Mouse (Mus musculus) retina, embryonic 14.5 days (tissue): ENCODE measurements at regions not wholly inside any gene's neighbourhood (a gene's known extent, or its start where the extent isn't known, plus 50 kb on each side); places are given as distances from the start of the nearest gene placed in this dataset.

Experiments
- DNase-seq: peaks from one replicate; pipeline ENCODE4 v3.0.0-alpha.2; 2015; ENCODE audit warnings: low spot score

DNA sequence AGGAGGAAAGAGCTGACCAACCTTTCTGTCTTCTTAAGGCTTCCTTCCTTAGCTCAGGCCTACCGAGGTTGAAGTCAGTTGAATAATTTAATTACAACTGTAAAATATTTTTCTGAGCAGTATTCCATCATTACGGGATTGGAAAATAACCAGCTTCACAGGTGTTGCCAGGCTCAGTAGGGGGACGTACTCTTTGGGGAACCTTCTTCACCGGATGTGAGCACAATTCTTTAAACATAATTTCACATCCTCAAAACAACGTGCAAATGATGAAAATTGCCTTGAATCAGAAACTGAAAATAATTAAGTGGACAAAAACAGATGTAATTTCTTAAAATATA lies 515.9 kb downstream of the Tns3 start:
- no peak for DNase-seq

DNA sequence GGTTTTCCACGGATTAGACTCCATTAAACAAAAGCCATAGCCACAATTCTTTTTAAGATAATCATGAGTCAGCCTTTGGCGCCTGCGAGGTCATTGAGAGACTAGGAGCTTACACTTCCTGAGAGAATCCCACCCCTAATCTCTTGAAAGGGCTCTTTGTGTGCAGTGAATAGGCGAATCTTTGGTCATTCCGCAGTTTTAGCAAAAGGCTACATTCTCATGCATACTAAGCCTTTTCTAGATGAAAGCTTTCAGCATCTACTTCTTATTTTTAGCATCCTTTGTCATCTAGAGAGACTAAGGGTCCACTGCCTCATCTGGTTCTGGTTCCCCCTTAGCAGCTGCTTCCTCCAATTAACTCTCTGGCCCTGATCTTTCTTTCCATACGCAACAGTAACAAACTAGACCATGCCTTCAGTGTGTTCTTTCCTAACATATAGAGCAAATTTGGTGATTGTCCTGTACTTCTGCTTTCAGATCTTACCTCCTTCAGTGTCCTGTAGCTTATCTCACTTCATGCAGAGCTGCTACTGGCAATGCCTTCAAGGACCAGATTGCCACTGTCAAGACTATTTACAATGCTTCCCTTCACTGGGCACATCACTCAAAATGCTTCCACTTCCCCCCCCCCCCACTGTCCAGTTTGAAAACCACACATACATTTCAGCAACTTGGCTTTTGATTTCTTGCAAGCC lies 516.4 kb downstream of the Tns3 start:
- DNase-seq: peak; percentile 2

DNA sequence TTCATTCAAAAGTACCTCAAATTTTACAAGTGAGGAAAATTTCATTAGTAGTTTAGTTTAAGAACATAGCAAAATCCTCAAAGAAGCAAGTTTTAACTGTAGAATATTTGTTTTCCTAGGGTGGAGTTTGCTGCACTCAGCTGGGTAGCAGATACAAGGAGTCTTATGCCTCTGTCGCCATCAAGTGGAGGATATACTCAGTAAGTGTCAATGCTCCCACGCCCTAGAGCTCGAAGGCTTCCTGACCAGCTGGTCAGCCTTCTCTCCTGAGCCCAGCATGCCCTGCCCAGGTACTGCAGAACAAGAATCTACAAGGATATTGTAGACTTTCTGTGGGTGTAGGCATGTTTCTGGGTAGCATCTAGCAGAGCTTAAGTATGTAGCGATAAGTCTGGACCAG lies 527.0 kb downstream of the Tns3 start:
- DNase-seq: peak; percentile 46

DNA sequence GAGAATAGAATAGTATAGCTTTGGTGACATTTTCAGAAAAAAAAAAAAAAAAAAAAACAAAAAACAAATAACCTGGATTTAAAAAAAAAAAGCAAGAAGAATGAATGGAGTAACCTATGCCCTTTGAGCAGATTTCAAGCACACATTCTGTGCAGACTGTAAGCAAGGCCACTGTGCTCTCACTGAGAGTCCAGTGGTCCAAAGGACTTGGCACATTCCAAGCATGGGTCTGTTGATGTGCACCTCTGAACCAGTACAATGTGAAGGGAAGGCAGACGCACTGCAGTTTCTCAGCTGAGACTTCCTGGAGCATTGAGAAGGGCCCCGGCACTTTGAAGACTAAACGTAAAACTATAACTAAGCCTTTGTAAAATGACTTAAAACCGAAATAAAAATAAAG lies 527.7 kb downstream of the Tns3 start:
- DNase-seq: no peak

DNA sequence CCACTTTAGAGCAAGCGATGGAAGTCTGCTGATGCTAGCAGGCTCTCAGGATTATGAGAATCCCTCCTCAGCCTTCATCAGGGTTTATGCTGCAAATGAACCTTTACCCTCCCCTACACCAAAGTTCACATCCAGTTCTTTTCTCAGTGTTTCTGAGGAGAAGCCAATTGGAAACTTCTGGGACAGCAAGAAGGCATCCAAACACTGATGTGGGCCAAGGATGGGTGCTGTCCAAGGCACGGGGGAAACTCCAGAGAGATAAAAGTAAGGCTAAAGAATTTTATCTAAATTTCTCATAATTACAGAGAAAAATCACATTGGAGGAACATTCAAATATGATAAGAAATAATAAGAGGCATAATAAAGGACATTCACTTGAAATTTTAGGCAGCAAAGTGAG lies 555.0 kb downstream of the Tns3 start:
- DNase-seq: no peak

DNA sequence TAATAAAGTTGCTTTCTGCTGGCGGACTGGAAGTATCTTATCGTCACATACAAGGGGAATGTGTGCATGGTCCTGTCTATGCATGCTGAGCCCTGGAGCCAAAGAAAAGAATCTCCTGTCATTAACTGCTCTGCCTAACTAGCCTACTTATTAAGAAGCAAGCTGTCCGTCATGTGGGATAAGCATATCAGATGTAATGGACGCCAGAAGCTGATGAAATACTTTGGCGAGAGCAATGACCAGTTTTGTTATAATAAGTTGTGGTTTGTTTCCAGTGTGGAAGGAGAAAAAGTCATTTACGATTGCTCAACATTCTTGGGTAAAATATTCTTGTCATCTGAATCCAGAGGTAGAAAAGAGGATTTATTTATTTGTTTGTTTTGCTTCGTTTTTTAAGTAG lies 563.2 kb downstream of the Tns3 start:
- DNase-seq: no peak

DNA sequence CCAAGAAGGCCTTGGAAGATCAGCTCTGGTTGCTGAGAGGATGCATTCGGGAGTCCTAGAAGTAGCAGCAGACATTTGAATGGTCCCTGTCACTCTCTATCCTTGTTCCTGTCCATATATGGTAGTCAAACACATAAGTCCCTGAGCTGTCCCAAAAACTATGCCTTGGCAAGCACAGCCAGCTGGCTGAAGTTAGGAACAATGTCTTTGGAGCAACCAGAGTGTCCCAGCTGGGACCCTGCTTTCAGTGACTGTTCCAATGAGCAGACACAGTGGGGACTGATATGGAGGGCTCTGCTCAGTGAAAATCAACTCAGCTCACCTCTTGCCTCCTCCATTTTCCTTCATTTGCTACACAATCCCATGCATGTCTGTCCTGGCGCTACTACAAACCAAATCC lies 580.0 kb downstream of the Tns3 start:
- no peak for DNase-seq

DNA sequence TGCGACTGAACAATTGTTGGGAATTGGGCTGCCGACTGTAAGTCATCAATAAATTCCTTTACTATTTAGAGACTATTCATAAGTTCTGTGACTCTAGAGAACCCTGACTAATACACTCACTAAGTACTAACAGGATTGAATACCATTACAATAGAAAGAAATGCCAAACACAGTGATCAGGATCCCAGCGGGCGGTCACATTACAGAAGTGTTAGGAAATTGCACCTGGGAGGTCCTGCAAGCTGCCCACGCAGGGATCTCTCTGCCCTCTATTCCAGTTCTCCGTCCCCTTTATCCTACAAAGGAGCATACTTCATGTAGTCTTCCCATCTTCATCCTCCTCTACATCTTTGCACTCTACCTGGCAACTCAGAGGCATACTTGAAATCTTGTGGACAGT lies 581.5 kb downstream of the Tns3 start:
- DNase-seq: no peak

DNA sequence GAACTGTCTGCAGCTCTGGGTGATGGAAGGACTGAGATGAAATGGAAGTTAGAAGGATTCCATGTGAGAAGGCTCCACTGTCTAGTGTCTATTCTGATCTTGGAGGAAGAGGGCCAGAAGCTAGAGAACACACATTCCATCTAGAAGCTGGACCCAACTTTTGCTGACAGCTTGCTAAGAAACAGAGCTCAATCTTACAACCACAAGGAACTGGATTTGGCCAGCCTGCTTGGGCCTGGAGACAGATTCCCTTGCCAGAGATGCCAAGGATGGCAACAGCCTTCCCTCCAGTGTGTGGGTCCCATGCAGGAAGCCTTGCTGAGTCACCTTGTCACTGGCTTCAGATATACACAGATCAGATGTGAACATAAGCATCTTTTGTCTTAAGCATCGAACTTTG lies 591.0 kb downstream of the Tns3 start:
- DNase-seq: no peak

DNA sequence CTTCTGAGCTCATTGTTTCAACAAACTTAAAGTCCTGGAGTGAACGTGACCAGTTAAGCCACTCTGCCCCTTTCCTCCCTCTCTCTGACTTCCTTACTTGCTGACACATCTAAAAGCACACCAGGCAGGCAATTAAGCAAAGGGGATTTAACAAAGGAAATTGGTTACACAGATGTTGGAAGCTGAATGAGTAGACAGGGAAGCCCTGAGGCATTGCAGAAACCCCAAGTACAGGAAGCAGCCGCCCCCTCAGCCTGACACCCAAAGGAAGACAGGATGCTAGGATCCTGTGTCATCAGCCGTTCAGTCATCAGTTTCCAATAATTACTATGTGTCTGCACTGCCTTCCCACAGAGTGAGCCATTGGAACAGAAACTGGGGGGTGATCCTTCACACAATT lies 595.5 kb downstream of the Tns3 start:
- DNase-seq: no peak

DNA sequence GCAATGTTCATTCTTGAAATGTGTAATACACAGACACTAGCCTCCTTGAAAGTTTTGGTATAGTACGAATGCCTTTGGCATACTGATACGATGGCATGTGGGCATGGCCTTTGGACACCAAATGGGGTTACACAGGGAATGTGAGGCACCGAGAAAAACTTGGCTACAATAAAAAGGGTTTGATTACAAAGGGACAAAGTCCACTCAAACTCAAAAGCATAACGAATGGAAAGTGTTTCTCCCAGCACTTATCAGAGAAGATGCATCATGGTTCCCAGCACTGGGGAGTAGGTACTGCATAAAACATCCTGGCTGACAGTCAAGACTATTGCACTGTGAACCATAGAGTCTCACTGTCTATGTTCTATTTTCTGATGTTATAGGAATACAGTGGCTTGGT lies 597.0 kb downstream of the Tns3 start:
- no peak for DNase-seq

DNA sequence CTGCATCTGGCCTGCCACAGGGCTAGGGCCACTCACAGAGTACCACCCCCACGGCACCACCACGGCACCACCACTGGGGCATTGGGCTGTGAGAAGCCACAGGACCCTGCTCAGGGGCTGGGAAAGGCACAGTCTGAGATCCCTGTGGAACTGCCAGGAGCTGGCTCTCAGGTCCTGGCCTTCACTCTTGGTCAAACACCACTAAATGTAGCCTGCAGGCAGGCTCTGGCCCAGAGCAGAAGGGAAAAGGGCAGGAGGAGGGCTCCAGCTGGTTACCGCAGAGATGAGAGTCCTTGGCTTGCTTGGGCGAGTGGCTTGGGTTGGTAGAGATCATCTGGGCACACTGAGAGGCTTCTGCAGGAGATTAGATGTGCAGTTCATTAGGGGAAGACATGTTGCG lies 598.5 kb downstream of the Tns3 start:
- no peak for DNase-seq

DNA sequence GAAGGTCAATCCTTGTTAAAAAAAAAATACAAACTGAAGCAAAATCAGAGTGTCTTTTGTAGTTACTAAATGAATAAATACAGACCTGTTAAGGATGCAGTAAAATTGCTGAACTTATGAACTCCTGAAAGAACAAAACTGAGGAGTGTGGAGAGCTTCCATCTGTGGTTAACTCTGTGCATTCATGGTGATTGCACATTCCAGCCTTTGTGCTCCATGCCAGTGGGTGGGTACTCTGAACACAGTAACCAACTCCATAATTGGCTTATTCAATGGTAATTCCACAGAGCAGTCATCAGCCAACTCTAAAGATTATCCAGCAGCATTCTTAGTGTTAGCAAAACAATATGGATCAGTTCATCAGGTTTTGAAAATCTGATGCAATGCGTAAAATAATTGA lies 599.2 kb downstream of the Tns3 start:
- DNase-seq: no peak

DNA sequence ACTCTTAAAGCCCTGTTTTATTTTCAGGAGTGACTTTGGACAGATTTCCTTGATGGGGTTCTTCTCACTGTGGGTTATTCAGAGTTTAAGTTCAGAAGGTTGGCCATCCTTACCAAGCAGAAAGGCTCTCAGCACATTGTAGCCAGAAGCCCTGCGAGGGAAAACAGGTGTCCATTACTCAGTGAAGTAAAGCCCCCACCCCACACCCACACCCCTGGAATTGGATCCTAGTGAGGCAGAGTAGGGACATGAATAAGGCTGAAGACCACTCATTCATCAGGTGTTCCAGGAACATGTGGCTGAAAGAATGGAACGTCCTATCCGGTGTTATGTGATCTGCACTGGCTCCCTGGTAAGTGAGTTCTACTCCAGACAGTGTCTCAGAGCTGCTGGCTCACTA lies 602.3 kb downstream of the Tns3 start:
- no peak for DNase-seq

DNA sequence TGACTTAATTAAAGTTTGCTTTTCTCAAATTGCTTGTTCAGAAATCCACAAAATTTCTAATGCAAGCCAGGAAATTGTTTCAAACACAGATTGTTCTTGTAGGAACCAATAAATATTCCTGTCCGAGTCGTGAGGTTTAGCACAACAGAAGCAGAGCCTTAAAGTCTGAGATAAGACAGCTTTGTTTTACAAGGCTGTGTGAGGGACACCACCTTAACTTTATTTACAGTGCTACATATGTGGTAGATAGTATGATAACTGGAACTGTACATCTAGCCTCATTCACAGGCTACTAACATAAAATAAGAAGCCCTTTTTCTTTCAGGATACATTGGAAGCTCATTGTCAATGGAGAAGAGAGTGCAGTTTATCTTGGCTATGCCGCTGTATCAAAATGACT lies 602.8 kb downstream of the Tns3 start:
- no peak for DNase-seq

DNA sequence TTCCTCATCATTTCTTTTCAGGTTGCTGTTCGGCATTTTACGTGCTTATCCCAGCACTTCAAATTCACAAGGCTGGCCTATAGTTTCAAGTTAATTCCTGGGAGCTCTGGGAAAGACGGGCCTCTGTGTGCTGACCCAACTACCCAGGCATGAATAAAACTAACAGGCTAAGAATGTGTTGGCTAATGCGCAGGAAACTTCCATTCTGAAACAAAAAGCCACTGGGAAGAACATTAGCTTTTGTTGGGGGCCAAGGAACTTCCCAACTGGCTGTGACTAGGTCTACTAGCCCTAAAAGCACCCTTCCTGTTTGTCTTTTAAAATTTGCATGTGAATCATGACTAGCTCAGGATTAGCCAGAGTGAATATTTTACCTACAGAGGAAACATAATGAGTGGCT lies 612.8 kb downstream of the Tns3 start:
- no peak for DNase-seq

DNA sequence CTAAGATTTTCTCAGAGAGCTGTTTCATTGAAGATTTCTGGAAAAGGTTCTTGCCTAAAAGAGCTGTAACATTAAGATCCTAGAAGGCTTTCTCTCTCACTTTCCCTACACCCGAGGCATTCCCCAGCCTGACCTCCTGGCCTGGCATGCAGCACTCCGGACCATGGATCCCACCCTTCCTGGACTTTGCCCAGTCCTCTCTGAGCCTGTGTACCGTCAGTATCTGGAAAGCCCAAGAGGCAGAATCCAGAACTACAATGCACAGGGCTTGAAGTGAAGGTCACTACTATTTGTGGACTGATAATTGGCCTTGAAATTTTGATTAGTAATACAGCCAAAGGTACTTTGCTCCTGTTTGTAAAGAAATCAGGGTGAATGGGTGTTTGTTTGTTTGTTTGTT lies 619.2 kb downstream of the Tns3 start:
- DNase-seq: no peak

DNA sequence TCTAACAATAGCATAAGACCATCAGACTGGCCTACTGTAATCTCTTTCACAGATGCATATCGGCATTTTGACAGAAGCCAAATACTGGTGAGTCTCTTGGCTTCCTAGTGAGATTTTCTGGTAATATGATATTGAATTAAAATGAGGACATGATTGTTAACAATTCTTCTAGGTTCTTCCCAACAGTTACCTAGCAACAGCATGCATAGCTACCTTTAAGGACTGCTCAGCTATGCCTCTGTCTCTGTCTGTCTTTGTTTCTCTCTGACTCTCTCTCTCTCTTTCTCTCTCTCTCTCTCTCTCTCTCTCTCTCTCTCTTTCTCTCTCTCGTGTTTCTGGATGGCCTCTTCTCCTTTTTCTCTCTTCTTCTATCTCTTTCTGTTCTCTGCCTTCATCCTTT lies 634.2 kb downstream of the Tns3 start:
- DNase-seq: no peak

DNA sequence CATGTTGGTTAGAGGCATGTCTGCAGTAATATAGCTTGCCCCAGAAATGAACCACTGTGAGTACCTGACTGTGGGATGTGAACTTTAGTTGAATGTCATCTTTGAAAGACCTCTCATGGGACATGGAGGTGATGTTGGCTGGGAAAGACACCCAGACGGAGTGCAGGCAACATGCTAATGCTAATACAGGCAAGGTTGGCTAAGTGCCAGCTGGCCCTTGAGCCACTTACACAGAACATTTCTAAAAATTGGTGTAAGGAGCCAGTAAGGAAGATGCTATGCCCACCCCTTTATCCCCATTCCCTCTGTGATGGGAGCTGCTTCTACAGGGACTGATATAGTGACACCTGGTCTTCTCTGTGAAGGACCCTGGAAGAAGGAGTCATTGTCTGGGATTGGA lies 656.5 kb downstream of the Tns3 start:
- no peak for DNase-seq

DNA sequence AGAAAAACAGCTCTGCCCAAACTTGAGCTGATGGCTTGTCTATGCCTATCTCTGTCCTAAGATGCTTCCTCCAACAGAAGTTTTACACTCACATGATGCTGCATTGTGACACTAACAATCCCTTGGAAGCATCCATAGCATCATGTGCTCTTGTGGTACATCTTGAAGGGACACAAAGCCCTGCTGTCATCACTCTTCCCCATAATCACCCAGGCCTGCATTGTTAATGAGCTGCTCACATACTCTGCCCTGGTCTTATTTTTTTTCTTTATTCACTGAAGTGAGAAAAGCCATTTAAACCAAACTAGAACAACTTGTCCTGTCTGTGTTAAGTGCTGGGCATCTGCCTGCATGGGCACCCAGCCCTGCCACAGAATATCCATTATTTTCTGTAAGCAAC lies 683.3 kb downstream of the Tns3 start:
- peak; percentile 43 for DNase-seq

DNA sequence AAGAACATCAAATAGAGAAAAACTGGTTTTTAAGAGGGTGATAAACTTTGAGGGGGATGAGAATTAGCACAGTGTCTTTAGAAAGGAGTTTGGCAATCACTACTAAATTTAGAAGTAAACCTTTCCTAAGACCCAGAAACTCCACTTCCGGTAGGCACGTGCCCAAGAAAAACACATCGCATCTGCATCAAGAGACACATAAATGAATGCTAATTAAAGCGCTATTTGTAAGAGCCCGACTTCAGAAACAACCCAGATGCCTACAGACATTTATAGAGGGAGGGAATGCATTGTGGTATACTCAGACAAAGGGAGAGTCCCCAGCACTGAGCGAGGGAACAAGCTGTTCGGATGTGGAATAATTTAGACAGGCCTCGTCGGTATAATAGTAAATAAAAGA lies 688.5 kb downstream of the Tns3 start:
- no peak for DNase-seq

DNA sequence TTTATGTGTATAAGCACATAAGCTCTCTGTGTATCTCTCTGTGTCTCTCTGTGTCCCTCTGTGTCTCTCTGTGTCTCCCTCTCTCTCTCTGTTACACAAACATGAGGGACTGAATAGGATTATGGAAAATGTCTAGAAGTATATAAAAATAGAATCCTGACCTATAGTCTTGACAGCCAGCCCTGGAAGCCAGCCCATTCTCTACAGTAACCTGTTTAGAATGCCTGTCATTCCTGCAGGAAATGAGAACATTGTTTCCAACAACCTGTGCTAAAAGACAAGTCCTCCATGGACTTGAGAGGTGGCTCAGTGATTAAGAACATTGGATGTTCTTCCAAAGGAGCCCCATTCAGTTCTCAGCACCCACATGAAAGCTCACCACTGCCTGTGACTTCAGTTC lies 714.4 kb downstream of the Tns3 start:
- no peak for DNase-seq

DNA sequence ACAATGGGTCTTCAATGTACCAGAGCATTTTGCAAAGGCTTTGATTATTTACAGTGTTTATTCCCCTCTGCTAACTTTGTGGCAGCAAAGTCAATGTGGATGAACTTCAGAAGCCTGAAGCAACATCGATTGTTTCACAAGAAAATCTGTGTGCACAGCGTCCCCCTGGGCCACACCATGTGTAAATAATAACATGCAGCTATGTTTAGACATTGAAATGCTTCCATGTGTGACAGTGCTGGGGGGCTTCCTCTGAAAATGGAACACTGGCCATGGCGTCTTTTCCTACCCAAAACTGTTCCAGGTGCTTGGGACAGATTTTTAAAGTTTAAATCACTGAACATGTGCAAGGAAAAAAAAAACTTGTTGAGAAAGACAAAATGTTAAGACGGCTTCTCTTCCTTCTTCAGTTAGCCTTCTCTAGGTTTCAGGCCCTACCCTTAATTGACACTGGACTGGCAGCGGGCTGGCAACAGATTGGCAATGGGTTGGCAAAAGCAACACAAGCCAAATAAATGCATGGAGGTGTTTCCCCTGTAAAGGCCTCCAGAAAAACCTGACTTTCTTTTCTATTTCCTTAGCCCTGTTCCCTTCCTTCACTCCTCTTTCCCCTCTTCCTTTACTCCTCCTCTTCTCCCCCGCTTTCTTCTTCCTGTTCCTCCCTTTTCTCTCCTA lies 715.0 kb downstream of the Tns3 start:
- no peak for DNase-seq

DNA sequence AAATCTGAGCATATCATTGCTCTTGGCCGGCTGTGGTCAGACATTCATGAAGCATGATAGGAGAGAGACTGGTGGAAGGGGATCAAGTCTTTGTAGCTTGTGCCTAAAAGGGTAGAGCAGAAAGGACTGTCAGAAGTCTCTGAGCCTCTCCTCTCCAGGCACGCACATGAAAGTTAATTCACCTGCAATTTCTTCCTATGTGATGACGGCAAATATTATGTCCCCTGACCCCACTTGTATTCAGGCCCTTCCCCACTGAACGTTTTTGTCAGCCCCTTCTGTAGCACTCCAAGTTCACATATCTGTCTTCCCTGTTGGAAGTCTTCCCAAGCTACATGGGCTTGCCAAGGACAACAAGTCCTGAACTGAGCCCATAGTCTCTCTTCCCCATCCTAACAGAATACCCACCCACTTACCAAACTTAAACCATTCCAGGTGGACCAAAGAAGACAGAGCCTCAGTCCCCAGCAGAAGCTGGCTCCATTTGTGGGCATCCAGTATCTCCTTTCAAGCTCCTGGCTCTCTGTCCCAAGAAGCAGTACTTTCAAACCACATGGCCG lies 719.3 kb downstream of the Tns3 start:
- no peak for DNase-seq
